Mouse (Mus musculus) embryo, embryonic 10 days (tissue): ENCODE measurements around the gene Olfr1459.

Source experiments
- DNase-seq: peaks from one replicate; pipeline ENCODE4 v3.0.0-alpha.2; 2015; ENCODE audit warnings: low spot score

Olfr1459 gene

DNA sequence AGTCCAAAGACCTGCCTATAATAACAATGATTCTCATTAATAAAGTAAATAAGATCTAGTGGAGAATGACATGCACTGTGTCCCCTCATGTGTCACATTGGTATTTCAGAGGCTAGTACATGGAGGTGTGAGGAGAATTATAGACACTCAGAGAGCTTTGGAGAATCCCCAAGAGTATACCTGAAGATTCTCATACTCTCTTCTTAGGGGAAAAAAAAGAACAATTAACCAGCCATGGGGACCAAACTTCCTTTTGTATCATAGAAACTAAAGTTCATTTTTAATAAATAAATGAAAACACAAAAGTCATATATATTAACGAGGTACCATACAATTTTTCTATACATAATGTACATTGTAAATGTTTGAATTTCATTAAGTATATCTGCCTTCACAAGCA is at the start of gene Olfr1459:
Olfr1459 (minus strand) TSS at position 101 of the 400 bp plus-strand sequence.
- DNase-seq: no peak

DNA sequence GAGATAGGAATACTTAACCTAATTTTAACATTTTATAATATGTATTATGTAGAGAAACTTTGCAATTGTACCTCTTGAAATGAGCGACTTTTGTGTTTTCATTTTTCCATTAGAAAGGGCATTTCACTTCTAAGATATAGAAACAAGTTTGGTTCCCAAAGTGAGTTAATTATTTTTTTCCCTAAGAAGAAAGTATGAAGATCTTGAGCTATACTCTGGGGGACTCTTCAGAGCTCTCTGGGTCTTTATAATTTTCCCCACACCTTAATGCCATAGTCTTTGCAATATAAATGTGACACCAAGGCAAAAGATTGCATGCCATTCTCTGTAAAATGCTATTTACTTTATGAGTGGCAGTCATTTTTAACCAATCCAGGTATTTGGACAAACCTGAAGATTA is 36.1 kb upstream of the Olfr1459 start, which contains the start of gene Olfr1462:
Olfr1462 (plus strand) TSS at position 301 of the 400 bp plus-strand sequence.
- DNase-seq: no peak

GRCm38 (mm10) chr19:13162700-13163099 is 13.4 kb upstream of the Olfr1459 start, which contains the start of gene Olfr1461:
Olfr1461 (plus strand) TSS chr19:13163000.
- no peak for DNase-seq

DNA sequence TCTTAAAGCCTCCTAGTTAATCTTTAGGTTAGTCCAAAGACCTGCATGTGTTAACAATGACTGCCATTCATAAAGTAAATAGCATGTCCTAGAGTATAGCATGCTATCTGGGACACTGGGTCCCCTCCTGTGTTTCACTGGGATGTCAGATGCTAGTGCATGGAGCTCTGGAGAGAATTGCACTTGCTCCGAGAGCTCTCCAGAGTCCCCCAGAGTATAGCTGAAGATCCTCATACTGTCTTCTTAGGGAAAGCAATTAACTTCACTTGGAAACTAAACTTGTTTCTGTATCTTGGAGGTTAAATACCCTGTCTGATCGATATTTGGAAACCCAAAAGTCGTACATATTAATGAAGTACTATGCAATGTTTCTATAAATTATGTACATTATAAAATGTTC is 42.7 kb downstream of the Olfr1459 start, which contains the start of gene Olfr1458:
Olfr1458 (minus strand) TSS at position 101 of the 400 bp plus-strand sequence.
- DNase-seq: no peak

DNA sequence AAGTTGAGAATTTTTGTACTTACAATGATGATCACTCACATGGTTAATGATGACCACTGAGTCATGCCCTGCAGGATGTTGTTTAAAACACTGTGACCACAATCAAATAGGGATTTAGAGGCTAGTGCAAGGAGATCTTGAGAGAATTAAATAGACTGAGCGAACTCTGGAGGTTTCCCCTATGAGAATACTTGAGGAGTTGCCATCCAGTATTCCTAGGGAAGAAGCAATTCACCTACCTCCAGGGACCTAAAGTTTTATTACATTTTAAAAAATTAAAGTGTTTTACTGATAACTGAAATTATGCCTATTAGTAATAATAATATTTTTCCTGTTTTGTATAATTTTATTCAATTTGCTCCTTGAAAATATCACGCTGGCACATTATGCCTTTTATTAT is 51.6 kb downstream of the Olfr1459 start, which contains the start of gene Olfr1457:
Olfr1457 (minus strand) TSS at position 101 of the 400 bp plus-strand sequence.
- no peak for DNase-seq

- DNase-seq: no peak
Observed at GRCm38 (mm10) chr19:13093908-13094307, 55.4 kb downstream of the Olfr1459 start.
